Mouse (Mus musculus) heart, embryonic 15.5 days (tissue): Measurements from ENCODE around the gene Ybx2. TPM values are rescaled to one million over a fixed set of nuclear protein-coding genes. Genes with fewer than 3 reads are reported as not detected.

Experiments
- ATAC-seq: fragments of 200-750 bp; cut with Nextera tagmentation; replicated peaks from 2 replicates; pipeline ENCODE4 v1.8.0; 2017; ENCODE audit warnings: low read depth, moderate TSS enrichment; ENCODE audit not compliant: insufficient number of reproducible peaks, insufficient read depth, low FRiP score
- H3K27ac ChIP-seq: fragments of 300-500 bp; sonication (generic); 2 replicates; pipeline ENCODE4 v1.5.1; 2015; ENCODE audit warnings: mild to moderate bottlenecking, inconsistent platforms
- H3K27me3 ChIP-seq: fragments of 300-500 bp; sonication (generic); 2 replicates; pipeline ENCODE4 v1.6.1; 2015; ENCODE audit warnings: inconsistent platforms
- H3K36me3 ChIP-seq: fragments of 300-500 bp; sonication (generic); 2 replicates; pipeline ENCODE4 v1.6.1; 2015; ENCODE audit warnings: mild to moderate bottlenecking, inconsistent platforms
- H3K4me1 ChIP-seq: fragments of 300-500 bp; sonication (generic); replicated peaks from 2 replicates; pipeline ENCODE4 v1.6.1; 2015; ENCODE audit warnings: inconsistent platforms
- H3K4me2 ChIP-seq: fragments of 300-500 bp; sonication (generic); 2 replicates; pipeline ENCODE4 v1.6.1; 2015; ENCODE audit warnings: inconsistent platforms, mild to moderate bottlenecking, moderate library complexity
- H3K4me3 ChIP-seq: fragments of 300-500 bp; sonication (generic); 2 replicates; pipeline ENCODE4 v1.5.1; 2015; ENCODE audit warnings: mild to moderate bottlenecking, inconsistent platforms
- H3K9ac ChIP-seq: fragments of 300-500 bp; sonication (generic); 2 replicates; pipeline ENCODE4 v1.6.1; 2015; ENCODE audit warnings: mild to moderate bottlenecking, inconsistent platforms
- H3K9me3 ChIP-seq: fragments of 300-500 bp; sonication (generic); replicated peaks from 2 replicates; pipeline ENCODE4 v1.6.1; 2016; ENCODE audit warnings: inconsistent platforms
- WGBS: fragments of 180-500 bp; shearing (Covaris S2); methylation state at CpG from one replicate; pipeline ENCODE4 v1.1.7; 2015; ENCODE audit warnings: mixed read lengths; 5-methylcytosine and 5-hydroxymethylcytosine counted together
- polyA plus RNA-seq: library from polyadenylated mRNA; unstranded; fragments of >200 nt; fragmentation: Nextera tagmentation; extraction: Ambion mirVana; gene quantifications from 2 replicates; pipeline ENCODE4 v1.2.1, GENCODE M21; 2015

Ybx2 gene
- polyA plus RNA-seq, 1 experiment from 2014 or later = 5.5 TPM

DNA sequence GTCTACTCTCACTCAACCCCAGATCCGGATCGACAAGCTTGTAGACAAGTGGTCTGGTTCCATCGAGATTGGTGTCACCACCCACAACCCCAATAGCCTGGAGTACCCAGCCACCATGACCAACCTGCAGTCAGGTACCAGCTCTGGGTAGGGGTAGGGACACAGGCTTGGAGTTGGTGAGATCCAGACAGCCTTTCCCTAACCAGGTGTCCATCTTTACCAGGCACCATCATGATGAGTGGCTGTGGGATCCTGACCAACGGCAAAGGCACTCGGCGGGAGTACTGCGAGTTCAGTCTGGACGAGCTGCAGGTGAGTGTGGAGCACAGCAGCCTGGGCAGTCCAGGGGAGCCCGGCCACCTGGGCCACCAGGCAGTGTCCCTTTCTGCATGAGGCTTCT, 31.3 kb upstream of the Ybx2 start:
- H3K36me3 ChIP-seq = peaks cover 56% of the 10 kb centered on the region
- H3K4me3 ChIP-seq = no peak overlapping the region
- H3K4me1 ChIP-seq = peaks cover 24% of the 10 kb centered on the region
- no peak overlapping the region for H3K4me2 ChIP-seq
- WGBS = 95% methylated on average over 9 of the region's 9 CpGs
- no peaks in the 10 kb centered on the region for H3K27me3 ChIP-seq
- H3K27ac ChIP-seq = no peak overlapping the region
- no peak overlapping the region for H3K9ac ChIP-seq
- ATAC-seq = no peak
- no peaks in the 10 kb centered on the region for H3K9me3 ChIP-seq

DNA sequence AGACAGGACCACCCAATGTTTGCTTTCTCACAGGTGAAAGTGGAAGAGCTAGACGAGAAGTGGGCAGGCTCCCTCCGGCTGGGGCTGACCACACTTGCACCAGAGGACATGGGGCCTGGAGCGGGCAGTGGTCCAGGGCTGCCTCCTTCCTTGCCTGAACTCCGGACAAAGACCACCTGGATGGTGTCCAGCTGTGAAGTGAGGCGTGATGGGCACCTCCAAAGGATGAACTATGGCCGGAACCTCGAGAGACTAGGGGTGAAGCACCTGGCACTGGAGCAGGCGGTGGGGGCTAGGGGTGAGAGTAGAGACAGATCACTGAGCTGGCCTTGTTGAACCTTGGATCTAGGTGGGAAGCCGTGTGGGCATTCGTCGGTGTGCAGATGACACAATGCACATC, 27.0 kb upstream of the Ybx2 start:
- Histone ChIP-seq H3K9me3 (no peaks in the 10 kb centered on the region), H3K9ac (no peak overlapping the region), H3K4me1 (peaks cover 5% of the 10 kb centered on the region), H3K4me2 (no peak overlapping the region), H3K36me3 (peaks cover 96% of the 10 kb centered on the region), H3K27me3 (no peaks in the 10 kb centered on the region), H3K4me3 (no peak overlapping the region), H3K27ac (no peak overlapping the region)
- no peak for ATAC-seq
- WGBS = 92% methylated on average over 11 of the region's 11 CpGs

DNA sequence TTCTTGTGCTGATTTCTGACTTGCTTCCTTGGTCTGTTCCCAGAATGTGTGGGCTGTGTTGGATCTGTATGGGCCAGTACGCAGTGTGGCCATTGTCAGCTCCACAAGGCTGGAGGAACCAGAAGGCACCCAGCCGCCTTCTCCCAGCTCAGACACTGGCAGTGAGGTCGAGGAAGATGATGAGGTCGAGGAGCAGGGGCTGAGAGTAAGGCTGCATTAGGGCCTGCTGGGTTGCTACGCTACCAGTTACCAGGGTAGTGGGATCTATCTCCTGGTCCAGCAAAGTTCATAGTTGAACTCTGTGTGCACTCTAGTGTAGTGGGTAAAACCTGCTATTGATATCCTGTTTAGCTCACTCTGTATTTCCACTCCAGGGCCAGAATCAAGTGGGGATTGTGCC, 26.4 kb upstream of the Ybx2 start:
- no peak overlapping the region for H3K27ac ChIP-seq
- no peaks in the 10 kb centered on the region for H3K9me3 ChIP-seq
- H3K4me2 ChIP-seq = no peak overlapping the region
- no peak for ATAC-seq
- H3K4me1 ChIP-seq = peaks cover 6% of the 10 kb centered on the region
- 86% methylated on average over 5 of the region's 5 CpGs for WGBS
- no peak overlapping the region for H3K4me3 ChIP-seq
- no peaks in the 10 kb centered on the region for H3K27me3 ChIP-seq
- no peak overlapping the region for H3K9ac ChIP-seq
- H3K36me3 ChIP-seq = peaks cover 91% of the 10 kb centered on the region

DNA sequence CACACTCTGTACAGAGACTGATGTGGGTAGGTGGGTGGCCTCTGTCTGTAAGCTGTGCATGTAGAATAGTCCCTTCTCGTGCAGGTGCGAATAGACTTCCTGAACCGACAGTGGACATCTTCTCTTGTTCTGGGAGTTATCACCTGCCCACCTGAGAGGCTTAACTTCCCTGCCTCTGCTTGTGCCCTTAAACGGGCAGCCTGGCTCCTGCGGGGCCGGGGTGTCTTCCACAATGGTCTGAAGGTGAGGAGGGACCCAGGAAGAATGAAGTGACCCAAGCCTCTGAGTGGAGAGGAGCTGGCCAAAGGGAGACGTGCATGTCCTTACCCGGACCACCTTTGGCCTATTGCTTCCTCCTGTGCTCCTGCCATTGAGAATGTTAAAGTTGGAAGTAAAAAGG, 25.4 kb upstream of the Ybx2 start:
- ATAC-seq = no peak
- Histone ChIP-seq H3K4me2 (no peak overlapping the region), H3K27ac (no peak overlapping the region), H3K9me3 (no peaks in the 10 kb centered on the region), H3K4me1 (peaks cover 15% of the 10 kb centered on the region), H3K27me3 (no peaks in the 10 kb centered on the region), H3K4me3 (no peak overlapping the region), H3K36me3 (peaks cover 83% of the 10 kb centered on the region), H3K9ac (no peak overlapping the region)
- 92% methylated on average over 8 of the region's 8 CpGs for WGBS

DNA sequence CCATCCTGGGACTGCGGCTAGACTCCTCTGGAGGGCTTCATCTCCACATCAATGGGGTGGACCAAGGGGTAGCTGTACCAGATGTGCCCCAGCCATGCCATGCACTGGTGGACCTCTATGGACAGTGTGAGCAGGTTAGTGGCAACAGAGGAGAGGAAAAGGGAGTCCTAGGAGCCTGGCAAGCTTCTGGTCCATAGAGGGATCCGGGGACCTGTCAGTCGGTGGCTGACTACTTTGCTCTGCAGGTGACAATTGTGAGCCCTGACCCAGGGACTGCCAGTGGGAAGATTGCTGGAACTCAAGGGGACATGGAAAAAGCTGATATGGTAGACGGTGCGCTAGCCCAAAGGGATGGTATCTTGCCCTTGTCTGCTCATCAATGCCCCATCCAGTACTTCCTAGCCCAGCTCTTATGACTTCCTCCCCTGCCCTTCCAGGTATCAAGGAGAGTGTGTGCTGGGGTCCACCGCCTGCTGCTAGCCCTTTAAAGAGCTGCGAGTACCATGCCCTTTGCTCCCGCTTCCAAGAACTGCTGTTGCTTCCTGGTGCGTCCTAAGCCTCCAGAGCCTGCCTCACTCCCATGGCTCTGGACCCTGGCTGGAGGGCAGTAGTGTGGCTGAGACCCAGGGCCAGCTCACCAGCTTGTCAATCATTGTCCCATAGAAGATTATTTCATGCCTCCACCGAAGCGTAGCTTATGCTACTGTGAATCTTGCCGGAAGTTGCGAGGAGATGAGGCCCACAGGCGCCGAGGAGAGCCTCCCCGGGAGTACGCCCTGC, 24.6 kb upstream of the Ybx2 start:
- Histone ChIP-seq H3K36me3 (peaks cover 83% of the 10 kb centered on the region), H3K4me1 (peaks cover 23% of the 10 kb centered on the region), H3K4me3 (no peak overlapping the region), H3K9ac (no peak overlapping the region), H3K4me2 (no peak overlapping the region), H3K27me3 (no peaks in the 10 kb centered on the region), H3K27ac (no peak overlapping the region), H3K9me3 (no peaks in the 10 kb centered on the region)
- no peak for ATAC-seq
- 90% methylated on average over 17 of the region's 17 CpGs for WGBS

DNA sequence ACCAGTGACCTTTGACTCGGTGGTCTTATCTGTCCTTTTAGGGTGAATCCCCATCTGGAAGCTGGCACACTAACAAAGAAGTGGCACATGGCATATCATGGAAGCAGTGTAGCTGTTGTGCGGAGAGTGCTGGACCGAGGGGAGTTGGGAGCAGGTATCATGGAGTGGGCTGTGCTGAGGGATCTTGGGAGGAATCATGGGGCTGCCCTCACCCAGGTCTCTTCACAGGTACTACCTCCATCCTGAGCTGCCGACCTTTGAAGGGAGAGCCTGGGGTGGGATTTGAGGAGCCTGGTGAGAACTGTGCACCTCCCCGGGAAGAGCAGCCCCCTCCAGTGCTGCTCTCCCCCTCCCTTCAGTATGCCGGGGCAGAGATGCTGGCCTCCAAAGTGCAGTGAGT, 23.9 kb upstream of the Ybx2 start:
- H3K4me1 ChIP-seq = peaks cover 28% of the 10 kb centered on the region
- H3K4me2 ChIP-seq = no peak overlapping the region
- no peak overlapping the region for H3K9ac ChIP-seq
- WGBS = 81% methylated on average over 6 of the region's 6 CpGs
- H3K27me3 ChIP-seq = no peaks in the 10 kb centered on the region
- H3K4me3 ChIP-seq = no peak overlapping the region
- no peak overlapping the region for H3K27ac ChIP-seq
- ATAC-seq = no peak
- no peaks in the 10 kb centered on the region for H3K9me3 ChIP-seq
- peaks cover 83% of the 10 kb centered on the region for H3K36me3 ChIP-seq

DNA sequence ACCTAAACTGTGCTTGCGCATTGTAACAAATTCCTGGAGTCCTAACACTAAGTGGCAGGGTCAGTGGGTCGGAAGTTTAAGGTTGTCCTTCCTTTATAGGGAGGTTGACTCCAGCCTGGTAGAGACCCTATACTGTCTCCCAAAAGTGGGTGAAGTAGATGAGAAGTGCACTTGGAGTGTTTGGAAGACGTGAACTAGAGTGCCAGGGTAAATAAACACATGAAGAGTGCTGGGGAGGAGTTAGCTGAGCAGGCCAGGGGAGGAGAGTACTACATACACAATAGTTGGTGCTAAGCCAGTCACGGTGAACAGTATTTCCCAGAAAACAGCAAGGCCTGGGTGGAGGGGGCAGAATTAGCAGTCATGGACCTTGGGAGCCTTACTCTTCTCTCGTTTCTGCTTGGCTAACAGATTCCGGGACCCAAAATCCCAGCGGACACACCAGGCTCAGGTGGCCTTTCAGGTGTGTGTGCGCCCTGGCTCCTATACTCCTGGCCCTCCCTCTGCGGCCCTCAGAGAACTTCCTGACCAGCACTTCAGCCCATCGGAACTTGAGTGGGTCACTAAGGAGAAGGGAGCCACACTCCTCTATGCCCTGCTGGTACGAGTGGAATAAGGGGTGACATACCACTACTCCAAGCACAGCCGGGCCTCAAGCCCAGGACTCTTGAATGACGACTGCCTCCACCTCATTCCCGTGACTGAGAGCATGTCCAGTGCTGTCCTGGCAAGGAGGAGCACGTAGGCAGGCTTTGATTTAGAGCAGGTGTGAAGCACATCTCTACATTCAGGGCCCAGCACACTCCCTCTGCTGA, 22.7 kb upstream of the Ybx2 start:
- Histone ChIP-seq H3K9ac (peak overlapping the region; percentile 79), H3K27ac (0 out of 2 replicates have a peak overlapping the region, but pooled peaks have one; percentile 91), H3K4me3 (peak overlapping the region; percentile 83), H3K4me2 (peak overlapping the region; percentile 93), H3K27me3 (no peaks in the 10 kb centered on the region), H3K4me1 (peaks cover 28% of the 10 kb centered on the region), H3K9me3 (no peaks in the 10 kb centered on the region), H3K36me3 (peaks cover 83% of the 10 kb centered on the region)
- WGBS = 72% methylated on average over 15 of the region's 15 CpGs
- ATAC-seq = no peak

DNA sequence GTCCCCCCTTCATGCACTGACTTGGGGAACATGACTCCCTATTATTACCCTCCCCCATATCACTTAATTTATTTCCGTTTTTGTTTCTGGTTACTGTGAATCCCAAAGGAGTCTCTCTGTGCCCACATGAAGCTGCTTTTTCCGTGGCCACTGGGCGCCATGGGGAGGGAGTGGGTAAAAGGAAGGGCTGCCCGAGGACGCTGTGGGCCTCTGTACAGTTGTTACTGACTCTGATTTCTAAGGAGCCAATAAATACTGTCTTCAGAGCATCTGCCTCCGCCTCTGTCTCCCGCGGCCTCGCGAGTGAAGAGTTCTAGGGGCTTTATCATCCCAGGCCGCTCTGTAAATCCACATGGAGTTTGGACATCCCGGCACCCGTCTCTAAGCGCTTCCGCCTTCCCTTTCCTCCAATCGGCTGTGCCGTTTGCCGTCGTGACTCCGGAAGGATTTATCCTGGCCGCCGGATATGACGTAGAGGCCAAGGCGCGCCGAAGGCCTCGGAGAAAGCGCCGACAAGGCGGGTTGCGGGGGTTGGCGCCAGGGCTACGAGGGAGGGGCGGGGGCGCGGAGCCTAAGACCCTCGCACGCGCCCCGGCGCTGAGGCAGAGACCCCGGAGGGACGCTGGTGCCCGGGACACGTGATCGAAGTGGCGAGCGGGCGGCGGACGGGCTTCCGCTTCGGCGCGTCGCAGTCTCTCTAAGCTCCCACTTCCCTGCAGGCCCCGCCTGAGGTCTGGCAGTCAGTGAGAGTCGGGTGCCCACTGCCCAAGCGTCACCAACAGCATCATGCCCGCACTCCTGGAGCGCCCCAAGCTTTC, 21.8 kb upstream of the Ybx2 start, which contains the start of gene Gps2:
TSS of gene Gps2 (plus strand) at position 335 of the 818 bp plus-strand sequence.
- no peaks in the 10 kb centered on the region for H3K9me3 ChIP-seq
- peaks cover 83% of the 10 kb centered on the region for H3K36me3 ChIP-seq
- no peaks in the 10 kb centered on the region for H3K27me3 ChIP-seq
- H3K4me3 ChIP-seq = peak within 1 kb of the TSS; percentile 83
- peak within 1 kb of the TSS; percentile 79 for H3K9ac ChIP-seq
- H3K4me2 ChIP-seq = peak within 1 kb of the TSS; percentile 93
- WGBS = 2% methylated on average over 61 of the region's 61 CpGs
- peaks cover 36% of the 10 kb centered on the region for H3K4me1 ChIP-seq
- ATAC-seq = peak; percentile 86
- H3K27ac ChIP-seq = peak within 1 kb of the TSS; percentile 91

DNA sequence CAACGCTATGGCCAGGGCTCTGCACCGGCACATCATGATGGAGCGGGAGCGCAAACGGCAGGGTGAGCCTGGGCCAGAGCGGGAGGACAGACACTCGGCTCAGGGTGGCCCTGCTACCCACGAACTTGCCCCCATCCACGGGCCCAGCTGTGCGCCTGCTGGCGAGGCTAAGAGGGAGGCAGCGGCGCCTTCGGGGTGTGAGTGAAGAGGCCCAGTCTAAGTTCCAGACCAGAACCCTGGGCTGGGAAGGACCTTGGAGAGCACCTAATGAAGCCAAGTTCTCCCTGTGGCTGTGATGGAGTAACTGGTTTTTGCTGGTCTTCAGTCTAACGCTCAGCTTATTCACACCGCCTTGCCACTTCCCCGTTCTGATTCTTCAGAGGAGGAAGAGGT, 21.2 kb upstream of the Ybx2 start:
- WGBS = 2% methylated on average over 17 of the region's 17 CpGs
- H3K9ac ChIP-seq = peak overlapping the region; percentile 79
- H3K9me3 ChIP-seq = no peaks in the 10 kb centered on the region
- H3K27ac ChIP-seq = peak overlapping the region; percentile 91
- H3K36me3 ChIP-seq = peaks cover 80% of the 10 kb centered on the region
- no peaks in the 10 kb centered on the region for H3K27me3 ChIP-seq
- peaks cover 42% of the 10 kb centered on the region for H3K4me1 ChIP-seq
- peak overlapping the region; percentile 83 for H3K4me3 ChIP-seq
- no peak for ATAC-seq
- peak overlapping the region; percentile 93 for H3K4me2 ChIP-seq

DNA sequence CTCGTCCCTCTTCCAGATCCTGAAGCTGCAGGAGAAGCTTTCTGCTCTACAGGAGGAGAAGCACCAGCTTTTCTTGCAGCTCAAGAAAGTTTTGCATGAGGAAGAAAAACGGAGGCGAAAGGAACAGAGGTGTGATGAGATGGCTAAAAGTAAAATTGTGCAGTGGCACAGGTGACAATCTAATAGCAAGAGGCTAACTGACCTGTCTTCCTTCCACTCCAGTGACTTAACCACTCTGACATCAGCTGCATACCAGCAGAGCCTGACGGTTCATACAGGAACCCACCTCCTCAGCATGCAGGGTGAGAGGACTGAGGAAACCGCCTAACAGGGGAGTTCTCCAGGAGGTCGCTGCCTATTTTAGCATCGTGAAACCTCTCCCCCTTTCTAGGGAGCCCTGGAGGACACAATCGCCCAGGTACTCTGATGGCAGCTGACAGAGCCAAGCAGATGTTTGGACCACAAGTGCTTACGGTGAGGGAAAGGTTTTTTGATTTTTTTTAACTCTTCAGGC, 20.6 kb upstream of the Ybx2 start:
- peaks cover 45% of the 10 kb centered on the region for H3K4me1 ChIP-seq
- H3K27me3 ChIP-seq = no peaks in the 10 kb centered on the region
- WGBS = 31% methylated on average over 9 of the region's 9 CpGs
- no peak overlapping the region for H3K27ac ChIP-seq
- H3K9me3 ChIP-seq = no peaks in the 10 kb centered on the region
- peaks cover 74% of the 10 kb centered on the region for H3K36me3 ChIP-seq
- peak overlapping the region; percentile 83 for H3K4me3 ChIP-seq
- ATAC-seq = no peak
- H3K9ac ChIP-seq = peak overlapping the region; percentile 79; the same call in 1 of the 2 replicates
- peak overlapping the region; percentile 93 for H3K4me2 ChIP-seq
